Mouse (Mus musculus) intestine, postnatal 0 days (tissue): ENCODE results near the gene Nhsl1. TPM values are rescaled to one million over a fixed set of nuclear protein-coding genes. Genes with fewer than 3 reads are reported as not detected.

Experiments used
- ATAC-seq: fragments of 200-750 bp; cut with Nextera tagmentation; 2 replicates; pipeline ENCODE4 v1.8.0; 2017; ENCODE audit warnings: mild to moderate bottlenecking, moderate TSS enrichment, moderate library complexity
- H3K27ac ChIP-seq: fragments of 300-500 bp; sonication (generic); 2 replicates; pipeline ENCODE4 v1.5.1; 2014; ENCODE audit warnings: mild to moderate bottlenecking, low read depth, low read length, moderate library complexity
- H3K27me3 ChIP-seq: fragments of 300-500 bp; sonication (generic); replicated peaks from 2 replicates; pipeline ENCODE4 v1.6.1; 2014; ENCODE audit warnings: low read length, mixed read lengths; ENCODE audit not compliant: control insufficient read depth, insufficient read depth
- H3K36me3 ChIP-seq: fragments of 300-500 bp; sonication (generic); 2 replicates; pipeline ENCODE4 v1.6.1; 2014; ENCODE audit warnings: mild to moderate bottlenecking, moderate library complexity; ENCODE audit not compliant: control insufficient read depth, insufficient read depth
- H3K4me1 ChIP-seq: fragments of 300-500 bp; sonication (generic); replicated peaks from 2 replicates; pipeline ENCODE4 v1.6.1; 2014; ENCODE audit warnings: antibody characterized with exemption, low read length, mixed read lengths; ENCODE audit not compliant: control insufficient read depth, insufficient read depth
- H3K4me2 ChIP-seq: fragments of 300-500 bp; sonication (generic); replicated peaks from 2 replicates; pipeline ENCODE4 v1.6.1; 2014; ENCODE audit warnings: low read depth, mild to moderate bottlenecking, moderate library complexity
- H3K4me3 ChIP-seq: fragments of 300-500 bp; sonication (generic); 2 replicates; pipeline ENCODE4 v1.5.1; 2014; ENCODE audit warnings: low read depth, low read length
- H3K9ac ChIP-seq: fragments of 300-500 bp; sonication (generic); 2 replicates; pipeline ENCODE4 v1.6.1; 2014; ENCODE audit warnings: mild to moderate bottlenecking, low read depth, low read length
- H3K9me3 ChIP-seq: fragments of 300-500 bp; sonication (generic); 2 replicates; pipeline ENCODE4 v1.6.1; 2016; ENCODE audit warnings: mixed run types; ENCODE audit not compliant: control insufficient read depth
- CTCF ChIP-seq: sonication (generic); IDR thresholded peaks from 2 replicates; pipeline ENCODE4 v1.5.1; 2016; ENCODE audit warnings: low read depth, mild to moderate bottlenecking, control low read depth, antibody characterized with exemption, moderate library complexity
- WGBS: fragments of 180-500 bp; shearing (Covaris S2); extraction: QIAGEN DNeasy Blood & Tissue Kit; methylation state at CpG from one replicate; pipeline ENCODE4 v1.1.7; 2014; 5-methylcytosine and 5-hydroxymethylcytosine counted together
- polyA plus RNA-seq: library from polyadenylated mRNA; unstranded; fragments of >200 nt; fragmentation: Nextera tagmentation; extraction: Ambion mirVana; gene quantifications from 2 replicates; pipeline ENCODE4 v1.2.1, GENCODE M21; 2015

Nhsl1 gene
- polyA plus RNA-seq, 1 experiment from 2014 or later, result 12.5 TPM

GRCm38 (mm10) chr10:18408635-18409034 lies 89.8 kb downstream of the Nhsl1 start:
- no peak for ATAC-seq
- Histone ChIP-seq H3K36me3 (no peaks in the 10 kb centered on the region), H3K4me3 (peak overlapping the region; percentile 34), H3K4me1 (0 out of 2 replicates have a peak, but pooled peaks cover 4% of the 10 kb centered on the region), H3K4me2 (peak overlapping the region; percentile 75), H3K27ac (no peak overlapping the region), H3K9ac (no peak overlapping the region), H3K27me3 (no peaks in the 10 kb centered on the region), H3K9me3 (no peaks in the 10 kb centered on the region)
- no peak for TF ChIP-seq CTCF
- WGBS, result 34% methylated on average over 9 of the region's 9 CpGs

GRCm38 (mm10) chr10:18409068-18409467 lies 90.3 kb downstream of the Nhsl1 start:
- H3K9me3 ChIP-seq, result no peaks in the 10 kb centered on the region
- ATAC-seq, result no peak
- no peaks in the 10 kb centered on the region for H3K27me3 ChIP-seq
- H3K4me3 ChIP-seq, result no peak overlapping the region
- no peak overlapping the region for H3K27ac ChIP-seq
- H3K4me1 ChIP-seq, result 0 out of 2 replicates have a peak, but pooled peaks cover 4% of the 10 kb centered on the region
- TF ChIP-seq CTCF, result no peak
- 38% methylated on average over 2 of the region's 2 CpGs for WGBS
- H3K36me3 ChIP-seq, result no peaks in the 10 kb centered on the region
- no peak overlapping the region for H3K9ac ChIP-seq
- peak overlapping the region; percentile 75; the same call in 1 of the 2 replicates for H3K4me2 ChIP-seq

- H3K27me3 ChIP-seq, result no peaks in the 10 kb centered on the region
- no peaks in the 10 kb centered on the region for H3K9me3 ChIP-seq
- no peak for TF ChIP-seq CTCF
- WGBS, result 78% methylated on average over 2 of the region's 2 CpGs
- no peak for ATAC-seq
- 0 out of 2 replicates have a peak, but pooled peaks cover 4% of the 10 kb centered on the region for H3K4me1 ChIP-seq
- no peak overlapping the region for H3K4me3 ChIP-seq
- no peaks in the 10 kb centered on the region for H3K36me3 ChIP-seq
- H3K27ac ChIP-seq, result no peak overlapping the region
- no peak overlapping the region for H3K9ac ChIP-seq
- H3K4me2 ChIP-seq, result no peak overlapping the region
These were observed 92.5 kb downstream of the Nhsl1 start for GRCm38 (mm10) chr10:18411266-18411665.

GRCm38 (mm10) chr10:18415946-18416345 lies 97.2 kb downstream of the Nhsl1 start:
- Histone ChIP-seq H3K9me3 (no peaks in the 10 kb centered on the region), H3K27ac (no peak overlapping the region), H3K9ac (no peak overlapping the region), H3K27me3 (no peaks in the 10 kb centered on the region), H3K4me2 (no peak overlapping the region), H3K4me3 (no peak overlapping the region), H3K4me1 (no peaks in the 10 kb centered on the region), H3K36me3 (no peaks in the 10 kb centered on the region)
- no peak for ATAC-seq
- no peak for TF ChIP-seq CTCF
- 77% methylated on average over 11 of the region's 11 CpGs for WGBS

GRCm38 (mm10) chr10:18418160-18418559 lies 99.4 kb downstream of the Nhsl1 start:
- no peak overlapping the region for H3K4me3 ChIP-seq
- no peaks in the 10 kb centered on the region for H3K9me3 ChIP-seq
- H3K36me3 ChIP-seq, result no peaks in the 10 kb centered on the region
- no peak overlapping the region for H3K4me2 ChIP-seq
- ATAC-seq, result no peak
- no peak overlapping the region for H3K9ac ChIP-seq
- no peak overlapping the region for H3K27ac ChIP-seq
- TF ChIP-seq CTCF, result no peak
- 43% methylated on average over 7 of the region's 7 CpGs for WGBS
- no peaks in the 10 kb centered on the region for H3K27me3 ChIP-seq
- H3K4me1 ChIP-seq, result no peaks in the 10 kb centered on the region

- Histone ChIP-seq H3K4me1 (no peaks in the 10 kb centered on the region), H3K9me3 (no peaks in the 10 kb centered on the region), H3K4me3 (no peak overlapping the region), H3K9ac (no peak overlapping the region), H3K27me3 (no peaks in the 10 kb centered on the region), H3K36me3 (no peaks in the 10 kb centered on the region), H3K4me2 (no peak overlapping the region), H3K27ac (no peak overlapping the region)
- WGBS, result 73% methylated on average over 10 of the region's 10 CpGs
- ATAC-seq, result no peak
- no peak for TF ChIP-seq CTCF
These were observed 100.7 kb downstream of the Nhsl1 start for GRCm38 (mm10) chr10:18419508-18419907.
